Mouse (Mus musculus): ENCODE data around the gene Mettl26.

The Mettl26 gene

DNA sequence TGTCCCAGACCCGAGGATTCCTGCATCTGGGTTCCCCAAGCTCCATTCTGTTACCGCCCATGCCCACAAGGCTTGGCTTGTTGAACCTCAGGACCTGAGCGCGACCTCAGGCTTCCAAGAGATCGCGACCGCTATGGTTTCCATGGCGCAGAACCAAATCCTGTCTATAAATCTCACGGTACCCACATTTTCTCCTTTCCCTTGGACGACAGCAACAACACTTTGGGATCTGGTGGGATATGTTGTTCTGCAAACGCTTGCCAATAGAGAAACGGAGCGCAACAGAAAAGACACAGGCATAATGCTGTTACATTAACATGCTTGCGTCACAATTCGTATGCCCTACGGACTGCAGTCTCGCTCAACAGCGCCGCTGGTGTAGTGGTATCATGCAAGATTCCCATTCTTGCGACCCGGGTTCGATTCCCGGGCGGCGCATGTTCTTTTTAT, at the start of gene Mettl26:
Gene Mettl26 (plus strand): TSS at position 354 of the 450 bp plus-strand sequence.
- DNase-seq (ENCODE audit: low read depth): peak; percentile 98

DNA sequence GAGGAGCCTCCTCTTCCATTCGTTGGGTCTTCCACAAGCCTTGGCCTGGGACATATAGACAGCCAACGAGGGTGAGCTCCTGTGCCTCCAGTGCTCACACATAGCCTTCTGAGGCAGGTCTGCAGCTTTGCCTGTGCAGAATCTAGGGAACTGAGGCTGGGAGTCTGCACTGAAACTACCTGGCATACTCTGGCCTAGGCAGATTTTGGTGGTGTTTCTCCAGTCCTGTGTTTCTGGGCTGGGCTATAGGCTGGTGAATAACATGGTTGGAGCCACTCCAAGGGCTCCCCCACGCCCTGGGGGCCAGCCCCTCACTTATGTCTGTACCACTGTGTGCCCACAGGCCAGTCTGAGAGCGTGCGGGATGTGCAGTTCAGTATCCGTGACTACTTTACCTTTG, 49.6 kb upstream of the Mettl26 start:
- DNase-seq (ENCODE audit: low read depth): no peak

DNA sequence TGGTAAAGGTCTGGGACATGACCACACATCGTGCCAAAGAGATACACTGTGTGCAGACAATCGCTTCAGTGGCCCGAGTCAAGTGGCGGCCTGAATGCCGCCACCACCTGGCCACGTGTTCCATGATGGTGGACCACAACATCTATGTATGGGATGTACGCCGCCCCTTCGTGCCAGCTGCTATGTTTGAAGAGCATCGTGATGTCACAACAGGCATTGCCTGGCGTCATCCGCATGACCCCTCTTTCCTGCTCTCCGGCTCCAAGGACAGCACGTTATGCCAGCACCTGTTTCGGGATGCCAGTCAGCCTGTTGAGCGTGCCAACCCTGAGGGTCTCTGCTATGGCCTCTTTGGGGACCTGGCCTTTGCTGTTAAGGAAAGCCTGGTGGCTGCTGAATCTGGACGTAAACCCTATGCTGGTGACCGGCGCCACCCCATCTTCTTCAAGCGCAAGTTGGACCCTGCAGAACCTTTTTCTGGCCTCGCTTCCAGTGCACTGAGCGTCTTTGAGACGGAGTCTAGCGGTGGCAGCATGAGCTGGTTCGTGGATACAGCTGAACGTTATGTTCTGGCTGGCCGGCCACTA, 48.8 kb upstream of the Mettl26 start:
- DNase-seq (ENCODE audit: low read depth): no peak

- DNase-seq (ENCODE audit: low read depth): no peak
These were observed 47.9 kb upstream of the Mettl26 start for GRCm38 (mm10) chr17:25827011-25827410.

- DNase-seq (ENCODE audit: low read depth): no peak
These were observed 47.2 kb upstream of the Mettl26 start for GRCm38 (mm10) chr17:25827546-25828222.

DNA sequence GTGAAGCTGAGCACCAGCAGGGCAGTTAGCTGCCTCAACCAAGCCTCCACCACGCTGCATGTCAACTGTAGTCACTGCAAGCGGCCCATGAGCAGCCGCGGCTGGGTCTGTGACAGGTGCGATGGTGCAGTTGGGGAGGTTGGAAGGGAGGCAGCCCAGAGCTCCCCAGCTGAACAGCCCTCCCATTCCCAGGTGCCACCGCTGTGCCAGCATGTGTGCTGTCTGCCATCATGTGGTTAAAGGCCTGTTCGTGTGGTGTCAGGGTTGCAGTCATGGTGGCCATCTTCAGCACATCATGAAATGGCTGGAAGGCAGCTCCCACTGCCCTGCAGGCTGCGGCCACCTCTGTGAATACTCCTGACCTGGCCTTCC, 46.7 kb upstream of the Mettl26 start:
- no peak for DNase-seq (ENCODE audit: low read depth)

- peak; percentile 81 for DNase-seq (ENCODE audit: low read depth)
These were observed 45.9 kb upstream of the Mettl26 start, which contains the start of gene Jmjd8 for GRCm38 (mm10) chr17:25828712-25829557. Gene Jmjd8, plus strand, starts transcription at chr17:25828867.

- no peak for DNase-seq (ENCODE audit: low read depth)
These were observed 45.3 kb upstream of the Mettl26 start for GRCm38 (mm10) chr17:25829558-25830017.

DNA sequence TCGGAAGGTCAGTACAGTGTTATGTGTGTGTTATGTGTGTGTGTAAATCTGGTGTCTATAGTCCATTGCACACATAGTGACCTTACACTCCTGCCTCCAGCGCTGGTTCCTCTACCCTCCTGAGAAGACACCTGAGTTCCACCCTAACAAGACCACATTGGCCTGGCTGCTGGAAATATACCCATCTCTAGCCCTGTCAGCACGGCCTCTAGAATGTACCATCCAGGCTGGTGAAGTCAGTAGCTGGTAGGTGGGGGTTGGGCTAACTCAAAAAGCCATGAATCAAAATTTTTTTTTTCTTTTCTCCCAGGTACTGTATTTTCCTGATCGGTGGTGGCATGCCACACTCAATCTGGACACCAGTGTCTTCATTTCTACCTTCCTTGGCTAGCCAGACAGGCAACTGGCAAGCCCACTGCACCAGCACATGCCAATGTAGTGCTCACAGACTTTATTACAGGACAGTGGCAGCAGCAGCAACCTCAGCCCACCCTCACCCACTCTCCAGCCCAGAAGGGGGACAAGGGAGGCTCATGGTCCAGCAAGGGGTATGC, 44.6 kb upstream of the Mettl26 start:
- no peak for DNase-seq (ENCODE audit: low read depth)

DNA sequence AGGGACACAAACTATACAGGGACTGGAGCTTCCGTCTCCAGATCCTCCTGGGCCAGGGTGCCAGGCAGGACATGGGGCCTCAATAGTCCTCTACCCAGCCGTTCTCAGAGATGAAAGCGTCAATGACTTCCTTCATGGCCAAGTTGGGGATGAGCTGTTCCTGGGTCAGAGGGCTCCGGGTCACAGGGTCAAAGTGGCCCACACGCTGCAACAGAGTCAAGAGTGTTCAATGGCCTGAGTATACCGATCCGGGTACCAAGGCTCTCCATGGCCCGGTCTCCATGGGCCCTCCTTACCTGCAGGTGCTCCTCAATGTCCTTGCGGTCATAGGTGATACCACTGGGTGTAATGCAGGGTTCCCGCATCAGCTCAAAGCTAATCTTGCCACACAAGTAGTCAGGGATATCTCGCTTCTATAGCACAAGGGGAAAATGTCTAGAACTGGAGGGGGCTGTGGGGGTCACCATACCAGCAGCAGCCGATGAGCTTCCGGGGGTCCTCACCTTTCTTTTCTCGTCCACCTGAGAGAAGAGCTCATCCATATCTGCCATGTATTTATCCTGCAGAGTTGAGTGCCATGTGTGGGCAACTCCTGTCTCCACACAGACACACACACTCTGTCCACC, 44.0 kb upstream of the Mettl26 start:
- DNase-seq (ENCODE audit: low read depth): no peak

DNA sequence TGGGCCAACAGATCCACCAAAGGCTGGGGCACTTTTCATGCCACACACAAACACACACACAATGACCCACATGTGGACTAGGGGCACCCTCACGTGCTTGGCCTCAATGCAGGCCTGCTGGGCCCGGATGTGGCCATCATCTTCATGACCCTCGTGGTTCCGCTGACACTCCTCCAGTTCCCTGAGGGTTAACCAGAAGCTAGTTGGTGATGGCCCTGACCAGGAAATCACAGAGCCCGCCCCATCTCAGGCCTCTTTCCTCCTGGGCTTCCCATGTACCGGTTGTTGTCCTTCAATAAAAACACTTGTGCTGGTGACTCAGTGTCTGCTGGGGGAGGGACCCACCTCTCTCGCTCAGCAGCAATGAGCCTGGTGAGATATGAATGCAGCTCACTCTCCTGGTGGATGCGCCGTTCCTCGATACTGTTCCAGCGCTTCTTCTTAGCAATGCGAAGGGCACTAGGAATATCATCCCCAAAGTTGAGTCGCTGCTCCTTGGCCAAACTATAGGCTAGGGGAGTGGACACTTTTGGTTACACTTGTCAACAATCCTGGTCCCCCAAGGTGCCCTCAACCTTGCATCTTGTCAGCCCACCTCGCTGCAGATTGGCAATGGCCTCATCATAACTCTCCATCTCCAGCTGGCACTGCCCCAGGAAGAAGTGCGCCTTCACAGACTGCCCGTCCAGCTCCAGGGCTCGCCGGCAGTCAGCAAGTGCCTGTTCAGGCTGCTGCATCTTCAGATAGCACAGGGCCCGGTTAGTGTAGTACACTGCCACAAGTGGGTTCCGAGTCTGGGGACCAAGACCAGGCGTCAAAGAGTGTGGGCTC, 43.2 kb upstream of the Mettl26 start:
- DNase-seq (ENCODE audit: low read depth): peak; percentile 58

GRCm38 (mm10) chr17:25832436-25833290, 42.2 kb upstream of the Mettl26 start:
- DNase-seq (ENCODE audit: low read depth): peak; percentile 100

DNA sequence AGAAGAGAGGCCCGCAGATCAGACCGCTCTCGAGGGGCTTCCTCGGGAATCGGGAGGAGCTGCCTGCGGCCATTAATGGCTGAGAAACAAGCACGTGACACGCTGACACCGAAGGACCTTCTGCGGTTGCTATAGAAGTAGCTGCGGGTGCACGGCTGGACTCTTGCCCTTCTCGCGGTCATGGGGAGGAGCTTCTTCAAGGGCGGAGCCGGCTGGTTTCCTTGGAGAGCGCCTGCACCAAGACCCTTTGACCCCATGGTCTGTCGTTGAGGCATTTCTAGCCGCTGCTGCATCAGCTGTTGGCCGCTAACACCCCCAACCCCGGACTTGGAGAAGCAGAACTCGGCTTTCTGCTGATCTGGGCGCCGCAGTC, 41.6 kb upstream of the Mettl26 start, which contains the start of gene Stub1:
Gene Stub1 (minus strand): TSS at position 114 of the 373 bp plus-strand sequence.
- peak; percentile 98 for DNase-seq (ENCODE audit: low read depth)

DNA sequence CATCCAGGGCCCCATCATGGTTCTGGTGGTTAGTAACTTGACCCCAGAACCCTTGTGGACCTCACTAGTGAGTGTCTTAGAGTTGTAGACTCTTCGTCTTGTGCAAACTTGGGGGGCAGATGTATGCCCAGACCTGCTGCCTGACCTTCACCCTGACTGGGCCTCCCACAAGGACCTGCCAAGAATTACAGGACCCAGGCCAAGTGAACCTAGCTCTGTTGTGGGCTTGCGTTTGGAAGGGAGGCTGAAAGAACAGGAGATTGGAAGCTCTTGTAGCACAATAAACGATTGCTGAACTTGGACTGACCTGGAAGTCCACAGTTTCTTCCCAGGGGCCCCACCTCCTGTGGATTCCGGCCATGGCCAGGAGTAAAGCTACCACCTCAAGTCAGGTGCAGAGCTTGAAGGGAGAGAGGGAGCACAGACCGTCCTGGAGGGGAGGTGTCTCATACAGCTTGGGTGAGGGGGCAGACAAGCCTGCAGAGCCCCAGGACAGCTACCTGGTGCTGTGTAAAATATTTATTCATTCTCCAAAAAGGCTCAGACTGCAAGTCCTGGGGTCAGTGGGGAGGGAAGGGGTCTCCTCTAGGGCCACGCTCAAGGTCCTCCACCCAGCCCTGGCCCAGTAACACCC, 40.8 kb upstream of the Mettl26 start:
- DNase-seq (ENCODE audit: low read depth): peak; percentile 42

- no peak for DNase-seq (ENCODE audit: low read depth)
These were observed 40.2 kb upstream of the Mettl26 start for GRCm38 (mm10) chr17:25834595-25835222.

DNA sequence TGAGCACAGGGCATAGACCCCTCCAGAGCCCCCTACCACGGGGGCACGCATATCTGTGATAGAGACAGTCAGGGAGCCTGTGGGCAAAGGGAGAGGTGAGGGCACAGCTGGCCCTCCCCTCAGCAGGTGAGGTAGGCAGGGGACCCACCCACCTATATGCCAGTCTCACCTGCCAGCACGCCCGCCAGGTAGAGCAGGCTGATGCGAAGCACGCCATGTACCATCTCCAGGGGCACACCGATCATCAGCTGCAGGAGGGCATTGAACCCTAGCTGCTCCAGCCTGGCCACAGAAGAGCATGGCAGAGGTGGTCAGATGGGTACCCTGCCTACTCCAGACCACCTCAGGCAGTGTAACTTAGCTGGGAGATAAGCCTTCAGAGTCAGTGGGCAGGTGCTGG, 39.6 kb upstream of the Mettl26 start:
- no peak for DNase-seq (ENCODE audit: low read depth)

GRCm38 (mm10) chr17:25835816-25836215, 39.1 kb upstream of the Mettl26 start:
- no peak for DNase-seq (ENCODE audit: low read depth)

DNA sequence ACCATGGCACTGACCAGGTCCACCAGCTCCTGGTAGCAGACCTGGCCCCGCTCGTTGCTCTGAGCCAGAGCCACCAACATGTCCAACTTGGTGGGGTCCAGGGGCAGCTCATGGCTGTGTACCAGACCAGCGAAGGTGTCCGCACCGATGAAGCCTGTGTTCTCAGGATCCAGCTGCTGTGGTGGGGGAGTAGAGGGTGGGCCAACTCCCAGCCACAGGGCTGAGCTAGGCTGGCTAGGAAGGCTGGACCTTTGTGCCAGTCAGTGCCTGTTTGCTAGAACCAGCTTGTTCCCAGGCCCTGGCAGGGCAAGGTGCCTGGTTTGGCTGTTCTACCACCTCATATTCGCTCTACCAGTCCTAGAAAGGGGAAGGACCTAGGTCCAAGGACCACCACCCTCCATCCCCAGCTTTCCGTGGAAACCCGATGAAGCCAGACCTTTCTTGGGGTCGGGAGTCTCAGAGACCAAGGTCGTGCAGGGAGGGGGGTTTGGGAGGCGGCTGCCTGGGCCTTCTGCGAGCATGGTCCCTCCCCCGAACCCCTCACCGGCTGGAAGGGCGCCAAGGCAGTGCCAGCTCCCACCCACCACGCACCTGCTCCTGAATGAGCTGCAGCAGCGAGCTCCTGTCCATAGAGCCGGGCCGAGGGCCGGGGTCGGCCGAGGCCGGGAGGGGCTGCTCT, 38.3 kb upstream of the Mettl26 start:
- DNase-seq (ENCODE audit: low read depth): no peak

GRCm38 (mm10) chr17:25837076-25837410, 37.8 kb upstream of the Mettl26 start, which contains the start of gene Rhbdl1:
Gene Rhbdl1, minus strand, starts transcription at chr17:25837295.
- DNase-seq (ENCODE audit: low read depth): no peak

All from NIH3T3 (cell line).